Mouse (Mus musculus) kidney, postnatal 25 days (tissue): ENCODE data around the gene Lats2.
A peak's percentile ranks its signal among the peaks of the same experiment; 100 is the strongest.
"Not testable (repeated sequence)": the region's sequence is repeated elsewhere in the genome, so short reads cannot be mapped to it uniquely, and the experiment has no call there.

Source experiments
- DNase-seq, 2 experiments: peaks; one replicate each; pipeline ENCODE4 v3.0.0; 2021; ENCODE audit warnings: mixed read lengths in 2 of 2

Gene Lats2

GRCm38 (mm10) chr14:57692517-57693130, 65.6 kb downstream of the Lats2 start:
- no peak for DNase-seq

GRCm38 (mm10) chr14:57691316-57691715, 66.9 kb downstream of the Lats2 start:
- DNase-seq: no peak

- no peak for DNase-seq
These were observed 67.5 kb downstream of the Lats2 start for GRCm38 (mm10) chr14:57690681-57691080.

DNA sequence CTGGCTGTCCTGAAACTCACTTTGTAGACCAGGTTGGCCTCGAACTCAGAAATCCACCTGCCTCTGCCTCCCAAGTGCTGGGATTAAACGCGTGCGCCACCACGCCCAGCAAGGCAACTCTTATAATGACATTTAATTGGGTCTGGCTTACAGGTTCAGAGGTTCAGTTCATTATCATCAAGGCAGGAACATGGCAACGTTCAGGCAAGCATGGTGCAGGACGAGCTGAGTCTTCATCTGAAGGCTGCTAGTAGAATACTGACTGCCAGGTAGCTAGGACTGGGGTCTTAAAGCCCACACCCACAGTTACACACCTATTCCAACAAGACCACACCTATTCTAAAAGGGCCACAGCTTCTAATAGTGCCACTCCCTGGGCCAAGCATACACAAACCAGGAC, 70.1 kb downstream of the Lats2 start:
- DNase-seq: not testable (repeated sequence)

GRCm38 (mm10) chr14:57687441-57687840, 70.7 kb downstream of the Lats2 start:
- no peak for DNase-seq

DNA sequence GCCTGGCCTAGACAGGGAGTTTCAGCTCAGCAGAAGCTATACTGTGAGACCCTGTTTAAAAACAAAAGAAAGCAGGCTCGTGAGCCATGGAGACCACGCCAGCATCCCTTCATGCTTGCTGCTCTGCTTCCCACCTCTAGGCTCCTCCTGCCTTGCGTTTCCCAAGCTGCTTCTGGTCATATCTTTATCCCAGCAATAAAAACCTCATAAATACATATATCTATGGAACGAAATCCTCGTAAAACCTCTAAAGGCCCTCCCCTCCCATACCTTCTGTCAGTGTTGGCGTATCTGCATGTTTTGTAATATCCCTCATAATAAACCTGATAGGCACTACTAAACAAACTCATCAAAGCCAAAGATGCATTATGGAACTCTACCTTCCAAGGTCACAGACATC, 71.5 kb downstream of the Lats2 start:
- DNase-seq: no peak

DNA sequence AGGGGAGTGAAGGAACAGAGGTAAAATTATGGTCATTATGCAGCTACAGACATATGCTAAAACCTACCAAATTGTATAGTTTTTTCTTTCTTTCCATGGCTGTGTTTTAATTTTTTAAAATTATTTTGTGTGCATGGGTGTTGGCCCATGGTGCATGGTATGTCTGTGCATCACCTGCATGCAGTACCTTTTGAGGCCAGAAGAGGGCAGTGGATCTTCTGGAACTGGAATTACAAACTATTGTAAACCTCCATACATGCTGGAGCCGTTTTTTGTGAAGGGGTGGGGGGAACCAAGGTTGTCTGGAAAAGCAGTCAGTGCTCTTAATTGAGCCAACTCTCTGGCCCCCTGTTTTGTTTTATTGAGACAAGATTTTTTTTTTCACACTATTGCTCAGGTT, 73.6 kb downstream of the Lats2 start:
- peak; percentile 75 to 87 for DNase-seq

GRCm38 (mm10) chr14:57682751-57683150, 75.4 kb downstream of the Lats2 start:
- peak in 1 of 2 experiments; percentile 53 for DNase-seq

GRCm38 (mm10) chr14:57679958-57680535, 78.1 kb downstream of the Lats2 start:
- DNase-seq: peak; percentile 83 to 91

GRCm38 (mm10) chr14:57679523-57679922, 78.7 kb downstream of the Lats2 start:
- DNase-seq: no peak

- DNase-seq: no peak
These were observed 82.7 kb downstream of the Lats2 start for GRCm38 (mm10) chr14:57675481-57675880.

DNA sequence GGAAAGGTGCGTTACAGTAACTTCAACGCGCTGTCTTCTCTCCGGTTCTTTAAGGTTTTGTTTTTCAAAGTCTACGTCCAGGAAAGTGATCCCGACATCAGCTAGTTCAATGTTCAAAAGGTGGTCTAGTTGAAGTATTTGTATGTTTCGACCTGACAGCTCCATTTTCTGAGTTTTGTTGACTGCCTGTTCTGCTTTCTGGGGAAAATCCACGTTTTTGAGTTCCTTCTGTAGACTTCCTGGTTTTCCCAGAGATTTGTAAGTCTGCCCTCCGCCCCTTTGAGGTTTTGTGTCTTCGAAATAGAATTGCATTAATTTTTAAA, 92.6 kb downstream of the Lats2 start:
- no peak for DNase-seq

DNA sequence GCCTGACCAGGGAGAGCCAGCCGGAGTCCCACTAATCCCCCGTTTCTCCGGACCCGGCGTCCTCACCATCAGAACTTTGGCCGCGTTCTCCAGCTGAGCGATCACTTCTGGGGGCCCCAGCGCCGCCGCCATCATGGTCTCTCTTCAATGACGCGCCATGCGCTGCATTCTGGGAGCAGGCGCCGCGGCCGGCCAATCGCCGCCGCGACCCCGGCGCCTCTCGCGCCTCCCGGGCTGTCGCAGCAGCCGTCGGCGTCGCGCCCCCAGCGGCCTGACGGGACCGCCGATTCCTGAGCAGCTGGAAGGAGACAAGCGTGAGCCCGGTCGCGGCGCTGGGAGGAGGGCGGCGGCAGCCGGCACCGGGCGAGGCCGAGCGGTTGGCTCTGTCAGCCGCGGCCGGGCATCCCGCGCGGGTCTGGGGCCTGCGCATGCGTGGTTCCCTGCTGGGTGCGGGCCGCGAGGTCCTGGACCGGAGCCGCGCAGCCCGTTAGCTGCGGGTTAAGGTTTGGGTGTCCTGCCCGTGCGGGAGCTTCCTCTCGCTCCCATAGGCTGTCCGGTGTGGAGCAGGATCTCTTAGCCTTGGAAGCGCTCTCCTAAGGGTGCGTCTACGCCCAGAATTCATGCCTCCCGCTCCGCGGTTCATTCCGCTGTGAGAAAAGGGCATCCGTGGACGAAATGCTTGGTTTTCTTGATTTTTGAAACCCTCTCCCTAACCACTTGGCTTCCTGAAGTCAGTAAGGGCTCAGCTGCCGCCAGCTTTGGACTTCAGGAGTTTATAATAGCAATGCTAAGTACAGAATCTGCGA, 93.2 kb downstream of the Lats2 start, which contains the start of gene Xpo4:
Gene Xpo4, minus strand, starts transcription at position 609 of the 806 bp plus-strand sequence.
- peak; percentile 82 to 90 for DNase-seq

- peak; percentile 23 to 66 for DNase-seq
These were observed 93.8 kb downstream of the Lats2 start for GRCm38 (mm10) chr14:57664311-57664821.

- DNase-seq: no peak
These were observed 94.6 kb downstream of the Lats2 start for GRCm38 (mm10) chr14:57663630-57664029.

DNA sequence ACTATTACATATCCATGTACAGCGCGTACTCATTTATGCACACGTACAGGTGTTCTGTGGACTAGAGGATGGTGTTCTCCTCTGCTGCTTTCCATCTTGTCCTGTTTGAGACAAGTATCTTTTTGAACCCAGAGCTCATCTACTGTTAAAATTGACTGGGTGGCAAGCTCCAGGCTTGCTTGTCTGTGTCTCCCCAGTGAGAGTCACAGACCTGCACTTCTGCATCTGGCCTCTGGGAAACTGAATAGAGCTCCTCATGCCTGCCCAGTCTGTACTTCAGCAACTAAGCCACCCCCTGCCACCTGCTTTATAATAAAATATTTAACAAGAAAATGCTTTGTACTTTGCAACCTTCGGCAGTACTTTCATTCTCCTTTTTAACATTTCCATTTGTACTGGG, 99.9 kb downstream of the Lats2 start:
- DNase-seq: no peak

- DNase-seq: no peak
These were observed 100.7 kb downstream of the Lats2 start for GRCm38 (mm10) chr14:57657500-57657899.

DNA sequence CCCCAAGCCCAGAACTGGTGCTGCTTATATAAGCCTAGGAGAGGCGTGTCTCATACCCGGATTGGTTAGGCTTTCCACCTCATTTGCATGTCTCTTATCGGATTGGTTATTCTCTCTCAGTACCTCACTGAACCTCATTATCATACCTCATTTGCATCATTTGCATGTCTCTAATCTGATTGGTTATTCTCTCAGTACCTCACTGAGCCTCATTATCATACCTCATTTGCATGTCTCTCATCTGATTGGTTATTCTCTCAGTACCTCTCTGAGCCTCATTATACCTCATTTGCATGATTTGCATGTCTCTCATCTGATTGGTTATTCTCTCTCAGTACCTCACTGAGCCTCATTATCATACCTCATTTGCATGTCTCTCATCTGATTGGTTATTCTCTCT, 101.7 kb downstream of the Lats2 start:
- DNase-seq: not testable (repeated sequence)

DNA sequence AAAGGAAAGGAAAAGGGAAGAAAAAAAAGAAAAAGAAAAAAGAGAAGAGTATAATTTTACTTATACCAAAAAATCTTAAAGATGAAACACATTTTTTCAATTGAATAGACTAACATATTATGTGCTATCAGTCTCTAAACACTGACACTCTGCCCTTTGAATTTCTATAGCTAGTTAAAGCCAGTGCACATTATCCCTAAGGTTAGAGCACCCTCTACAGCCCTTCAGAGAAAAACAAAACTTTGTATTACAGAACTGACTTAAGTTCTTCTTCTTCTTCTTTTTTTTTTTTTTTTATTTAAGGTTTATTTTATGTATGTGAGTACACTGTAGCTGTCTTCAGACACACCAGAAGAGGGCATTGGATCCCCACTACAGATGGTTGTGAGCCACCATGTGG, 108.7 kb downstream of the Lats2 start:
- DNase-seq: no peak

GRCm38 (mm10) chr14:57646155-57646554, 112.0 kb downstream of the Lats2 start:
- no peak for DNase-seq
